Comparison of ENCODE assay signal across 8 mouse cellular contexts in the genomic region with DNA sequence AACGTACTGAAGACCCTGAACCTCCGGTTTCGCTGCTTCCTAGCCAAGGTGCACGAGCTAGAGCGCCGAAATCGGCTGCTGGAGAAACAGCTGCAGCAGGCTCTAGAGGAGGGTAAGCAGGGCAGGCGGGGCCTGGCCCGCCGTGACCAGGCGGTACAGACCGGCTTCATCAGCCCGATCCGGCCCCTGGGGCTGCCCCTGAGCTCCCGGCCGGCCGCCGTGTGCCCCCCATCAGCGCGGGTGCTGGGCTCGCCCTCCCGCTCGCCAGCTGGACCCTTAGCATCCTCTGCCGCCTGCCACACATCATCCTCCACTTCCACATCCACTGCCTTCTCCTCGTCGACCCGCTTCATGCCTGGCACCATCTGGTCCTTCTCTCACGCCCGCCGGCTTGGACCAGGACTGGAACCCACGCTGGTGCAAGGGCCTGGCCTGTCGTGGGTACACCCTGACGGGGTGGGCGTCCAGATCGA. TPM values are rescaled to one million over a fixed set of nuclear protein-coding genes. Genes with fewer than 3 reads are reported as not detected.
DNase-seq lines count a peak whose midpoint lies in the region; ATAC-seq lines count a peak whose summit lies in the region.

No protein-coding gene starts in this region.

- peak; percentile 41 to 53 for DNase-seq in left cerebral cortex, postnatal 25 days (ENCODE audit: low spot score in 2 of 2)
- DNase-seq in left cerebral cortex, adult 11 months (ENCODE audit: low spot score), result no peak
- peak; percentile 34 for DNase-seq in c-Kit-positive CD71-positive TER-119-positive erythroid progenitor cells, embryonic 14.5 days (ENCODE audit: low spot score)
- no peak for DNase-seq in midbrain, embryonic 14.5 days
- DNase-seq in layer of hippocampus, adult 9-11 months, result no peak

- peak overlapping the region; percentile 84 for H3K27ac ChIP-seq in intestine, embryonic 16.5 days (ENCODE audit: low read length)
- H3K27ac ChIP-seq in midbrain, embryonic 14.5 days (replicated peaks; ENCODE audit: low read depth, low read length), result peak overlapping the region; percentile 92

- peak overlapping the region; percentile 75 for H3K4me2 ChIP-seq in intestine, embryonic 16.5 days (ENCODE audit: low read depth, low read length)
- peak overlapping the region; percentile 94 for H3K4me2 ChIP-seq in midbrain, embryonic 14.5 days (ENCODE audit: low read length)

- peak overlapping the region; percentile 93 for H3K4me3 ChIP-seq in erythroblast, embryonic 14.5 days (replicated peaks)
- peak overlapping the region; percentile 67 for H3K4me3 ChIP-seq in intestine, embryonic 16.5 days (ENCODE audit: low read length)
- H3K4me3 ChIP-seq in midbrain, embryonic 14.5 days (replicated peaks; ENCODE audit: low read depth, low read length), result peak overlapping the region; percentile 74

- no peaks in the 10 kb centered on the region for H3K9me3 ChIP-seq in erythroblast, embryonic 14.5 days (ENCODE audit: control insufficient read depth, low read length)
- no peaks in the 10 kb centered on the region for H3K9me3 ChIP-seq in intestine, embryonic 16.5 days (ENCODE audit: control insufficient read depth, low read length)
- no peaks in the 10 kb centered on the region for H3K9me3 ChIP-seq in midbrain, embryonic 14.5 days (ENCODE audit: control insufficient read depth, low read length)

- 5% methylated on average over 35 of the region's 35 CpGs for WGBS in intestine, embryonic 16.5 days
- under 1% methylated on average over 35 of the region's 35 CpGs for WGBS in midbrain, embryonic 14.5 days

- peak; percentile 70 for ATAC-seq in intestine, embryonic 16.5 days
- peak; percentile 73 for ATAC-seq in midbrain, embryonic 14.5 days (ENCODE audit: low FRiP score, low TSS enrichment)
- ATAC-seq in megakaryocyte-erythroid progenitor cell, adult 5-6 weeks (replicated peaks; ENCODE audit: low FRiP score, low TSS enrichment, poor library complexity, severe bottlenecking), result no peak; the same call in 1 of the 2 replicates

- peak overlapping the region; percentile 79 for H3K9ac ChIP-seq in intestine, embryonic 16.5 days (ENCODE audit: low read depth, low read length)
- peak overlapping the region; percentile 78 for H3K9ac ChIP-seq in midbrain, embryonic 14.5 days (replicated peaks; ENCODE audit: low read length)

- intact Hi-C loops in left cerebral cortex, postnatal 25 days (cut with DNase I), result loop anchor here (5.0 kb wide), 2 partner anchors 72 to 127 kb away; partner anchors contain the start of gene Vamp1

- peaks cover 55% of the 10 kb centered on the region for H3K4me1 ChIP-seq in erythroblast, embryonic 14.5 days (ENCODE audit: control insufficient read depth)
- peaks cover 42% of the 10 kb centered on the region for H3K4me1 ChIP-seq in intestine, embryonic 16.5 days (ENCODE audit: control insufficient read depth, insufficient read depth, low read length)
- H3K4me1 ChIP-seq in midbrain, embryonic 14.5 days (ENCODE audit: control insufficient read depth, insufficient read depth, low read length), result peaks cover 33% of the 10 kb centered on the region

- H3K27me3 ChIP-seq in erythroblast, embryonic 14.5 days (ENCODE audit: control insufficient read depth), result no peaks in the 10 kb centered on the region
- no peaks in the 10 kb centered on the region for H3K27me3 ChIP-seq in intestine, embryonic 16.5 days (replicated peaks; ENCODE audit: control insufficient read depth, insufficient read depth, low read length)
- no peaks in the 10 kb centered on the region for H3K27me3 ChIP-seq in midbrain, embryonic 14.5 days (ENCODE audit: control insufficient read depth, insufficient read depth, low read length)

- peaks cover 68% of the 10 kb centered on the region for H3K36me3 ChIP-seq in erythroblast, embryonic 14.5 days (ENCODE audit: control insufficient read depth)
- H3K36me3 ChIP-seq in intestine, embryonic 16.5 days (ENCODE audit: control insufficient read depth, insufficient read depth, low read length), result peaks cover 17% of the 10 kb centered on the region; the same call in 1 of the 2 replicates
- peaks cover 32% of the 10 kb centered on the region for H3K36me3 ChIP-seq in midbrain, embryonic 14.5 days (ENCODE audit: control insufficient read depth, insufficient read depth, low read length)

RNA-seq across cellular contexts. Expression of gene Iffo1, which starts 0.5 kb away (rescaled TPM):
- total RNA-seq in left cerebral cortex, postnatal 25 days (2021), result 10 to 100 TPM; 52.7 to 63.0 TPM
- polyA plus RNA-seq in erythroblast, embryonic 14.5 days (2012), result 1.3 and 1.5 TPM in 2 replicates
- 4.5 and 5.3 TPM in 2 replicates for polyA plus RNA-seq in intestine, embryonic 16.5 days (2015; fragmentation: Nextera tagmentation; extraction: Ambion mirVana)
- polyA plus RNA-seq in midbrain, embryonic 14.5 days (2014; fragmentation: Nextera tagmentation; extraction: Ambion mirVana), result 15.8 and 18.2 TPM in 2 replicates
- total RNA-seq in megakaryocyte-erythroid progenitor cell, adult 5-6 weeks (2014; fragmentation: Nextera tagmentation), result 18.3 and 22.7 TPM in 2 replicates
- 10.3 and 12.8 TPM in 2 replicates for total RNA-seq in megakaryocyte-erythroid progenitor cell, adult 5-6 weeks (2017)

RNA-seq across cellular contexts. Expression of gene Nop2, which starts 13.8 kb away (rescaled TPM):
- total RNA-seq in left cerebral cortex, postnatal 25 days (2021), result 10 to 100 TPM; 27.1 to 28.0 TPM
- polyA plus RNA-seq in erythroblast, embryonic 14.5 days (2012), result 0.78 and 1.8 TPM in 2 replicates
- 59.5 and 66.8 TPM in 2 replicates for polyA plus RNA-seq in intestine, embryonic 16.5 days (2015; fragmentation: Nextera tagmentation; extraction: Ambion mirVana)
- 42.7 and 46.3 TPM in 2 replicates for polyA plus RNA-seq in midbrain, embryonic 14.5 days (2014; fragmentation: Nextera tagmentation; extraction: Ambion mirVana)
- 92.2 and 114 TPM in 2 replicates for total RNA-seq in megakaryocyte-erythroid progenitor cell, adult 5-6 weeks (2014; fragmentation: Nextera tagmentation)
- total RNA-seq in megakaryocyte-erythroid progenitor cell, adult 5-6 weeks (2017), result 108 and 125 TPM in 2 replicates

RNA-seq across cellular contexts. Expression of gene Gapdh, which starts 20.8 kb away (rescaled TPM):
- 1,000 to 10,000 TPM; 2,469 to 2,584 TPM for total RNA-seq in left cerebral cortex, postnatal 25 days (2021)
- 525 and 659 TPM in 2 replicates for polyA plus RNA-seq in erythroblast, embryonic 14.5 days (2012)
- 2,256 and 2,328 TPM in 2 replicates for polyA plus RNA-seq in intestine, embryonic 16.5 days (2015; fragmentation: Nextera tagmentation; extraction: Ambion mirVana)
- polyA plus RNA-seq in midbrain, embryonic 14.5 days (2014; fragmentation: Nextera tagmentation; extraction: Ambion mirVana), result 1,501 and 1,547 TPM in 2 replicates
- total RNA-seq in megakaryocyte-erythroid progenitor cell, adult 5-6 weeks (2014; fragmentation: Nextera tagmentation), result 900 and 1,346 TPM in 2 replicates
- 535 and 806 TPM in 2 replicates for total RNA-seq in megakaryocyte-erythroid progenitor cell, adult 5-6 weeks (2017)

RNA-seq across cellular contexts. Expression of gene Ncapd2, which starts 46.0 kb away (rescaled TPM):
- 10 to 100 TPM; 18.9 to 25.6 TPM for total RNA-seq in left cerebral cortex, postnatal 25 days (2021)
- polyA plus RNA-seq in erythroblast, embryonic 14.5 days (2012), result 78.5 and 98.6 TPM in 2 replicates
- polyA plus RNA-seq in intestine, embryonic 16.5 days (2015; fragmentation: Nextera tagmentation; extraction: Ambion mirVana), result 67.8 and 78.0 TPM in 2 replicates
- polyA plus RNA-seq in midbrain, embryonic 14.5 days (2014; fragmentation: Nextera tagmentation; extraction: Ambion mirVana), result 40.6 and 50.3 TPM in 2 replicates
- total RNA-seq in megakaryocyte-erythroid progenitor cell, adult 5-6 weeks (2014; fragmentation: Nextera tagmentation), result 285 and 384 TPM in 2 replicates
- 186 and 262 TPM in 2 replicates for total RNA-seq in megakaryocyte-erythroid progenitor cell, adult 5-6 weeks (2017)

RNA-seq across cellular contexts. Expression of gene Mrpl51, which starts 46.1 kb away (rescaled TPM):
- 10 to 100 TPM; 70.4 to 73.6 TPM for total RNA-seq in left cerebral cortex, postnatal 25 days (2021)
- 18.9 and 22.8 TPM in 2 replicates for polyA plus RNA-seq in erythroblast, embryonic 14.5 days (2012)
- polyA plus RNA-seq in intestine, embryonic 16.5 days (2015; fragmentation: Nextera tagmentation; extraction: Ambion mirVana), result 267 and 284 TPM in 2 replicates
- 128 and 141 TPM in 2 replicates for polyA plus RNA-seq in midbrain, embryonic 14.5 days (2014; fragmentation: Nextera tagmentation; extraction: Ambion mirVana)
- total RNA-seq in megakaryocyte-erythroid progenitor cell, adult 5-6 weeks (2014; fragmentation: Nextera tagmentation), result 163 and 194 TPM in 2 replicates
- 120 and 151 TPM in 2 replicates for total RNA-seq in megakaryocyte-erythroid progenitor cell, adult 5-6 weeks (2017)

Comparison
In these comparisons a context has a peak if more than half of its experiments do, and no peak if none do; other contexts are left out.
1. DNase-seq: peak in left cerebral cortex, postnatal 25 days (2 of 2) and c-Kit-positive CD71-positive TER-119-positive erythroid progenitor cells, embryonic 14.5 days (single experiment); none in left cerebral cortex, adult 11 months (single experiment), midbrain, embryonic 14.5 days (single experiment) and layer of hippocampus, adult 9-11 months (single experiment).
2. RNA of gene Nop2, which starts 13.8 kb away (polyA plus RNA-seq): 59.5 to 66.8 TPM in intestine, embryonic 16.5 days and 42.7 to 46.3 TPM in midbrain, embryonic 14.5 days; 0.78 to 1.8 TPM in erythroblast, embryonic 14.5 days; every median in the first group is over 10 times any median in the second.
3. Peak in every context shown above with its lines, with median percentiles within 50 percentile points of each other: H3K4me3 ChIP-seq.